Mouse (Mus musculus): Measurements from ENCODE around the gene Ubac2.

- TF ChIP-seq CTCF (IDR thresholded peaks at IDR 0.05; ENCODE audit: low read depth, low read length) (no peak), GATA1 (IDR thresholded peaks at IDR 0.05; ENCODE audit: borderline replicate concordance, low read length) (no peak), POLR2AphosphoS5 (IDR thresholded peaks at IDR 0.05; ENCODE audit: insufficient replicate concordance, low read depth, low read length) (no peak), TAL1 (conservative IDR thresholded peaks at IDR 0.05; ENCODE audit: low read depth, low read length) (no peak), GATA2 (IDR thresholded peaks at IDR 0.05; ENCODE audit: borderline replicate concordance, low read depth, low read length) (no peak)
Measured at GRCm38 (mm10) chr14:121992395-121993280, 114.2 kb downstream of the Ubac2 start.
